Comparison of ENCODE assay signal across 12 mouse cellular contexts in the genomic region with DNA sequence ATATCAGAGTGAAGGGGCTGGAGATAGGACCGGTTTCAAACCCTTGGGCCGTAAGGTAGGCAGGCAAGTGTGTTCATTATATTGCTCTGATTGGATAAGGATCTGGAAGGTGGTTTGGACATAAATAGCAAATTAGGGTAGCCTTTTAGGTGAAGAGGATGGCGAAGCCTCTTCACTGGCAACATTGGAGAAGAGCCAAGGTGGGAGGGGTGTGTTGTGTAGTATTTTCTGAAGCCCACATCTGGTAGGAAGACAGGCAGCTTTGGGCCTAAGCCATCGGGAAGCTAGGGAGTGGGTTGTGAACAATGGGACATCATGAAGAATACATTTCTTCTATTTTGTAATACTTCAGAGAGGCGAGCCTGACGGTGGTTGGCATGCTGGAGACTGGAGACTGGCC.
A peak's percentile ranks its signal among the peaks of the same experiment; 100 is the strongest.
DNase-seq lines count a peak whose midpoint lies in the region; ATAC-seq and TF ChIP-seq lines count a peak whose summit lies in the region.
"Had no signal": no experiment of that assay in that cellular context is flagged by ENCODE, and none has a peak within 500 bp of the region (broad histone marks: within the 10 kb centered on the region; RNA-seq: fewer than 3 reads in every experiment).

No protein-coding gene starts in this region.

- 88% methylated on average over 6 of the region's 6 CpGs for WGBS in kidney, adult 2 months
- 86% methylated on average over 6 of the region's 6 CpGs for WGBS in liver, embryonic 11.5 days

- DNase-seq in gastrocnemius, adult 2 months: no peak
- no peak for DNase-seq in gastrocnemius, adult 8-10 months (ENCODE audit: low spot score in 2 of 2)
- no peak for DNase-seq in kidney, adult 2 months
- no peak for DNase-seq in kidney, adult 8-10 months
- DNase-seq in 3T3-L1 (ENCODE audit: low read depth, low spot score): peak; percentile 11
- DNase-seq in liver, embryonic 11.5 days (ENCODE audit: low spot score): no peak
- no peak for DNase-seq in thymus, postnatal 25 days
- no peak for DNase-seq in kidney, adult 18-20 months

- H3K9ac ChIP-seq in liver, embryonic 11.5 days (ENCODE audit: low read depth, low read length): no peak overlapping the region
- H3K9ac ChIP-seq: embryonic facial prominence, embryonic 13.5 days; forebrain, embryonic 13.5 days; hindbrain, embryonic 13.5 days; stomach, embryonic 15.5 days had no signal

- H3K9me3 ChIP-seq in liver, embryonic 11.5 days (ENCODE audit: control insufficient read depth, low read length): no peaks in the 10 kb centered on the region
- H3K9me3 ChIP-seq: embryonic facial prominence, embryonic 13.5 days; forebrain, embryonic 13.5 days; hindbrain, embryonic 13.5 days; stomach, embryonic 15.5 days had no signal

- peaks cover 8% of the 10 kb centered on the region; the same call in 1 of the 2 replicates for H3K4me1 ChIP-seq in kidney, adult 2 months (ENCODE audit: control insufficient read depth, insufficient read depth, low read length)
- H3K4me1 ChIP-seq in liver, embryonic 11.5 days (replicated peaks; ENCODE audit: control insufficient read depth, insufficient read depth, low read length): 0 out of 2 replicates have a peak, but pooled peaks cover 2% of the 10 kb centered on the region
- H3K4me1 ChIP-seq: forebrain, embryonic 13.5 days had no signal

- peak overlapping the region; percentile 58 for H3K4me3 ChIP-seq in gastrocnemius, adult 2 months
- H3K4me3 ChIP-seq in kidney, adult 2 months (ENCODE audit: insufficient read depth, low read depth, low read length): no peak overlapping the region
- no peak overlapping the region for H3K4me3 ChIP-seq in liver, embryonic 11.5 days (ENCODE audit: low read depth, low read length)
- H3K4me3 ChIP-seq: embryonic facial prominence, embryonic 13.5 days; forebrain, embryonic 13.5 days; hindbrain, embryonic 13.5 days; stomach, embryonic 15.5 days had no signal

- TF ChIP-seq POLR2A in kidney, adult 2 months (IDR thresholded peaks at IDR 0.05; ENCODE audit: low read depth, low read length): no peak

- no peak for TF ChIP-seq CTCF in gastrocnemius, adult 2 months (IDR thresholded peaks at IDR 0.05)
- no peak for TF ChIP-seq CTCF in kidney, adult 2 months (conservative IDR thresholded peaks at IDR 0.05; ENCODE audit: insufficient read depth, insufficient read length, low read depth, low read length)

- intact Hi-C loops in gastrocnemius, adult 2 months (cut with DNase I): loop anchor here (1.0 to 5.0 kb wide), 2 partner anchors 130 to 150 kb away; no protein-coding TSS in a partner anchor

- H3K27ac ChIP-seq in gastrocnemius, adult 2 months: peak overlapping the region; percentile 60
- peak overlapping the region; percentile 9; the same call in 1 of the 2 replicates for H3K27ac ChIP-seq in kidney, adult 2 months (ENCODE audit: insufficient read depth, low read depth, low read length)
- H3K27ac ChIP-seq in liver, embryonic 11.5 days (ENCODE audit: low read depth, low read length): no peak overlapping the region
- H3K27ac ChIP-seq: embryonic facial prominence, embryonic 13.5 days; forebrain, embryonic 13.5 days; hindbrain, embryonic 13.5 days; stomach, embryonic 15.5 days had no signal

- H3K36me3 ChIP-seq in kidney, adult 2 months (ENCODE audit: control insufficient read depth, insufficient read depth, low read length): no peaks in the 10 kb centered on the region
- H3K36me3 ChIP-seq in liver, embryonic 11.5 days (ENCODE audit: control insufficient read depth, insufficient read depth, low read length): no peaks in the 10 kb centered on the region
- H3K36me3 ChIP-seq: embryonic facial prominence, embryonic 13.5 days; hindbrain, embryonic 13.5 days; stomach, embryonic 15.5 days had no signal

- H3K4me2 ChIP-seq in liver, embryonic 11.5 days: peak overlapping the region; percentile 49
- H3K4me2 ChIP-seq: forebrain, embryonic 13.5 days; hindbrain, embryonic 13.5 days; stomach, embryonic 15.5 days had no signal

- ATAC-seq in liver, embryonic 11.5 days (replicated peaks; ENCODE audit: low FRiP score): no peak

- H3K27me3 ChIP-seq in kidney, adult 2 months (replicated peaks; ENCODE audit: control insufficient read depth, insufficient read depth, low read length): no peaks in the 10 kb centered on the region
- no peaks in the 10 kb centered on the region for H3K27me3 ChIP-seq in liver, embryonic 11.5 days (replicated peaks; ENCODE audit: control insufficient read depth, insufficient read depth, low read length)
- H3K27me3 ChIP-seq: embryonic facial prominence, embryonic 13.5 days; forebrain, embryonic 13.5 days; hindbrain, embryonic 13.5 days; stomach, embryonic 15.5 days had no signal
